Mouse (Mus musculus) heart, postnatal 14 days (tissue): ENCODE measurements around the gene Man2a1. TPM values are rescaled to one million over a fixed set of nuclear protein-coding genes. Genes with fewer than 3 reads are reported as not detected.

Experiments used
- DNase-seq, 2 experiments: peaks; one replicate each; pipeline ENCODE4 v3.0.0; 2021 to 2022
- intact Hi-C: fragments of 180-260 bp; cut with DNase I; formaldehyde crosslinking; loops from one replicate; pipeline ENCODE4 v1.15.1; 2025
- total RNA-seq, 2 experiments: library from RNA; stranded (reverse); gene quantifications; 2 replicates each; pipeline ENCODE4 v1.2.3; 2021

The Man2a1 gene
- total RNA-seq, 2 experiments from 2014 or later, result 25.9 to 28.2 TPM

DNA sequence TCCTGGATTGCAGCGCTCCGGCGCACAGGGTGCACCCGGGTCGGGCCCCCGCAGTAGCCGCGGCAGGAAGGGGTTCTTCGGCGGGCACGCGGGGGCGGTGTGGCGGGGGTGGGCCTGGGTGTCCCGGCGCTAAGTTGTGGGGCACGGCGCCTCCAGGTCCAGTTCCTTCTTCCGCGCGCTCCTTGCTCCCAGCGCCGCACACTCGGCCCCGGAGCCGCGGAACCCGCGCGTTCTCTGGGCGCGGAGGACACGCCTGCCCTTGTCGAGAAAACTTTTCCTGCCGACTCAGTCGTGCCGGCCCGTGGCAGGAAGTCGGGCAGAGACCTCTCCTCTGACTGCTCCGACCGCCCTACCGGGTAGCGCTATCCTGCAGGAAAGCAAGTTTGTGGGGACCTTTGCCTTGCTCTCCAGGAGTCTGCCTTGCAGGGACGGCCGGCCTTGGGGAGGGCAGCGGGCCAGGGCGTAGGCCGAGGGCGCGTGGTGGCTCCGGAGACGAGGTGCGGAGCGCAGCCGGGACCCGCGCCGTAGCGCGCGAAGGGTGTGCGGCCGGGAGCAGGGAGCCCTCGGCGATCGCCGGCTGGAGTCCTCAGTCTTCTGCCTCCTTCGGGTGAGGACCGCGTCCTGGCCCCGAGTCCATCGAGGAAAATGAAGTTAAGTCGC is 685 bp downstream of the Man2a1 start:
- peak; percentile 75 to 78 for DNase-seq
- intact Hi-C loops, result loop anchor here (5.0 to 10.0 kb wide), 4 partner anchors 76 to 739 kb away; partner anchors contain the start of genes A930002H24Rik, Fer and Pja2

DNA sequence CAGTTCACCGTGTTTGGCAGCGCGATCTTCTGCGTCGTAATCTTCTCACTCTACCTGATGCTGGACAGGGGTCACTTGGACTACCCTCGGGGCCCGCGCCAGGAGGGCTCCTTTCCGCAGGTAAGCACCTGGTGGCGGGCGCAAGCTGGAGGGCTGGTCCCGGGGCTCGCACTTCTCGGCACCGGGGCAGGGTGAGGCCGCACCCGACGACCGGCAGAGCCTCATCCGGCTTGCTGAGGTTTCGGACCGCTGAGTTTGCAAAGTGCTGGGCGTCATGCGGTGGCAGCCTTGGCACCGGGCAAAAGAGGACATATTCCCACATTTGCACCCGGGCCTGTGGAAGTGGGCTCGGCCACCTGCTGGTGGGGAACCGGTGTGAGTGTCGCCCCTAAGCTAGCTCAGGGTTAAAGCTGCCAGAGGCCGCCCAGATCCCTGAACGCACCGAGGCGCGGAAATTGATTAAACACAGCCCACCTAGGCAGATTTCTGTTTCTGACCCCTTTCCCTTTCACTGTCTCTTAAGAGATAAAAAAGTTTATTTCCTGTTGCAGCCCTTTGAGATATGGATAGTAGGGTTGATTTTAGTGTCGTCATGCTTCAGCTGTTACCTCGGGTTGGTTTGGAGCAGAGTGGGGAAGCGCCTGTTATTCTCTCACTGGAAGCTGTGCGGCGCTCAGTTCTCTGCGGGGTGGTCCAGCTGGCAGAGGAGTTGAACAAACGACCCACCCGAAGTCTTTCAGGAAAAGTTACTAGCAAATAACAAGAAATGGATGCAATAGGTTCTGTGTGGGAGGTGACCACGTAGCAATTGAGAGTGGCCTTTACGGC is 1.4 kb downstream of the Man2a1 start:
- intact Hi-C loops, result loop anchor here (5.0 to 10.0 kb wide), 4 partner anchors 75 to 740 kb away; partner anchors contain the start of genes A930002H24Rik, Fer and Pja2
- peak; percentile 62 to 68 for DNase-seq

DNA sequence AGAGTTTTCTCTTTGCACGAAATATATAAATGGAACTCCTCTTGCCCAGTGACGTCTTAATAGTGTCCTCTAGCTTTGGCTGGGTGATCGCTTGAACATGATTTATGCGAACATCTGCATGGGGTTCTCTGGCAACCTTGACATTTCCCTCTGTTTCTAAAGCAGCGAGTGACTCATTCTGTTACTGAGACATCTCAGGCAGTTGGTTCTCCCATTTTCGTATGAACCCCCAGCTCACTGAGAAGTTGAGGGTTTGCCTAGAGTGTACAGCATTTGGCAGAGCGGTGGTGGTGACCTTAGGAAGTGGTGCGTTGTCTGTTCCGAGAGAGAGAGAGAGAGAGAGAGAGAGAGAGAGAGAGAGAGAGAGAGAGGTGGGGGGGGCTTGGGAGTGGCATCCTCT is 2.6 kb downstream of the Man2a1 start:
- intact Hi-C loops, result loop anchor here (5.0 to 10.0 kb wide), 4 partner anchors 74 to 741 kb away; partner anchors contain the start of genes A930002H24Rik, Fer and Pja2
- no peak for DNase-seq

DNA sequence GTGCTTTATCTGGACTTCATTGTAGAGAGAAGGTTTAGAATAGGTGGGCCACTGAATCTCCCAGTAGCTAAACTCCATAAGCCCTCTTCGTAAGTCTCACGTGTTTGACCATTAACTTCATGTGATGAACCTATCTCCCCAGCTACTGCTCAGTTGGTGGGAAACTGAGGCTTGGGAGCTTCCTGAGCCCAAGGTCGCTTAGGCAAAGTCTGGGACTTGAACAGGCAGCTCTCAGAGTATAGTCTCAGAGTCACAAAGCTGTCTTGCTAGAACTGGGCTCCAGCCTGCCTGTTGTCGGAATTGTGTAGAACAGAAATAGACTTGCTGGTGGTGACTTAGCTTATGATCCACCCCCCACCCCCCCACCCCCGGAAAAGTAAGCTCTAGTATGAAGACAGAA is 3.0 kb downstream of the Man2a1 start:
- DNase-seq, result no peak
- intact Hi-C loops, result loop anchor here (5.0 to 10.0 kb wide), 4 partner anchors 74 to 741 kb away; partner anchors contain the start of genes A930002H24Rik, Fer and Pja2

DNA sequence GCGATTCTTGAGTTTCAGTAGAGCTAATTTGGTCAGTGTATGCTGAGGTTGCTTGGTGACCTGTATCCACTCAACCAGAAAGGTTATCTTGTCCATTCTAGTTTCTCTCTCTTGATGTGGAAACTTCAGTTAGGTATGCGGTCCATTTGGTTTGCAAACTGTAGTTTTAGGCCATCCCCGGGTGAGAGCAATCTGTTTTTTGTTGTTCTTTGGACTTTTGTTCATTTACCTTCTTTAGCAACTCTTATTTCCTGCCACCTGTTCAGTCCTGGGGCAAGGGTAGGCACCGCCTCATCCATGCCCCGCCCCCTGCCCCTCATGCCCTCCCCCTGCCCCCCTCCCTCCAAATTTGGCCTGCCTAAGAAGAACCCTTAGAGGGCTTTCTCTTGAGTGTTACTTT is 3.6 kb downstream of the Man2a1 start:
- intact Hi-C loops, result loop anchor here (5.0 to 10.0 kb wide), 4 partner anchors 73 to 742 kb away; partner anchors contain the start of genes A930002H24Rik, Fer and Pja2
- DNase-seq, result no peak

DNA sequence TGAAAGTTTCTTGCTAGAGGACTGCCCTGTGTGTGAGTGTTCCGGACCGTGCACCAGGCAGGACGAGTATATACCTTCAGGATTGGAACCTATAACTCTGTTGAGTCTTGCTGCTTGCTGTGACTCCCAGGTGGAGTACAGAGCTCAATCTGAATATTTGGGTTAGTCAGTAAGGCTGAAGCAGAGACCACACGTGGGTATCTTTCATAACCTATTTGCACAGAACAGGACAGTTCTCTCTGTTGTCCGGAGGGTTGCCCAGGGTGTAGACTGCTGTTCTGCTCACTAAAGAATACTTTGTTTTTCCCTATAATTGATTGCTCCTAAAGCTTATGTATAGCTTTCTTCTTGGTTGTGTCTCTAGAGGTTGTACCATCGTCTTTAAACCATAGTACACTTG is 7.7 kb downstream of the Man2a1 start:
- intact Hi-C loops, result loop anchor here (10.0 kb wide), 1 partner anchor 273 kb away; the partner anchor contains the start of gene Pja2
- no peak for DNase-seq

DNA sequence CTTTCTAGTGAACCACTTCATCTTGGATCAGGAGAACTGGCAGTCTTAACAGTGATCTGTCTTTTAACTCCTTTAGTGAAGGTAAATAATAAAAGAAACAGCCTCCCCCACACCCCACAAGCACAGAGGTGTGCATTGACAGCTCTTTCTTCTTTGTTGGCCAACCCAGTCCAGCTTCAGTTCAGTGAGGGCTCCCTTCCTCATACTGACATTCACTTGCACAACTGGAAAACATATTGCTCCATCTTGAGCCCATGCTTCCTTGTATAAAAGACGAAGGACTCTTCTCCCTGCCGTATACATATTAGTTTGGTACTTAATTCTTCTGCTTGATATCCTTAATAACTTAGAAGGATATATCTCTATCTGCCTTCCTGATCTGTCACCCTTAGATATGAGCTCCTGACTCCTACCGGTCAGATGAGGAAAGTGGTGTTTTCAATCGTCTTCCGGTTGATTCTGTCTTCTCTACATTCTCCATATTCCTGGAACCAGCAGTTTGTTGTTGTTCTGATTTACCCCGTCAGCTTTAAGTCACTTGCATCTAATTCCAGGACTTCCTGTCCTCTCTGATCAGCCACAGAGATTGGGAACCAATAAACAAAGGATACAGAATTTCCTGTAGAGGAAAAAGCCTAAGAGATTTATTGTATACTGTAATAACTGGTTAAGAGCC is 8.5 kb downstream of the Man2a1 start:
- intact Hi-C loops, result loop anchor here (10.0 kb wide), 1 partner anchor 274 kb away; the partner anchor contains the start of gene Pja2
- no peak for DNase-seq

DNA sequence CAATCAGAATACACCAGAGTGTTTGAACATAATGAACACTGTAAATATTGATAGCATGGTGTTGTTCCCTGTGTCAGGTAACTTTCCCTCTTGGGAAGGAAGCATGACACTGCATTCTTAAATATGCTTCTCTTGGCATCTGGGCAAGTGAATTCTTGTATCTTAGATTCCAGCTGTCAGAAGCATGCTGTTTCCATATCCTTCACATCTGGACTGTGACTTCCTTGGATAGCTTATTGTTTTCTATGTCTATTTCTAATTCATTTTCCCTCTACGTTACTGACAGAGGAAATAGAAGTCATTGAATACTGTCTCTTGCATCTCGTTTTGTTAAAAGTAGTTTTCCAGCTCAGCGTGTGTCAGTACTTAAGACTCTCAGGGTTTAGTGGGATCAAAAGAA is 9.2 kb downstream of the Man2a1 start:
- DNase-seq, result no peak
- intact Hi-C loops, result loop anchor here (10.0 kb wide), 1 partner anchor 275 kb away; the partner anchor contains the start of gene Pja2

DNA sequence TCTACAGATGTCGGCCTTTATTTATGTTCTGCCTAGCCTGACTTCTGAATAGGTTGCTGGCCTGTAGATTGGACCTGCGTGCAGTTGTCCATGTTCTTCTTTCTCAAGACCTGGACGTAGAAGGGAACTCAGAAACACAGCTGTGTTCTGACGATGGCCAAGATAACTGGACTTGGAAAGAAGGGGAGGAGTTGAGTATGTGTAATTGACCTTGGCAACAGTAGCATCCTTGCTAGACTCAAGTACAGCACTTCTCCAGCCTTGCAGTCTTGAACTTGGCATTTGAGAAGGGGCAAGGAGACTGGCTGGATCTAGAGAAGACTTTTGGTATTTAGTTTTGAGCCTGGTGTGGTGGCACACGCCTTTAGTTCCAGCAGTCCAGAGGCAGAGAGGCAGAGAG is 10.9 kb downstream of the Man2a1 start:
- no peak for DNase-seq
- intact Hi-C loops, result no loop called here

DNA sequence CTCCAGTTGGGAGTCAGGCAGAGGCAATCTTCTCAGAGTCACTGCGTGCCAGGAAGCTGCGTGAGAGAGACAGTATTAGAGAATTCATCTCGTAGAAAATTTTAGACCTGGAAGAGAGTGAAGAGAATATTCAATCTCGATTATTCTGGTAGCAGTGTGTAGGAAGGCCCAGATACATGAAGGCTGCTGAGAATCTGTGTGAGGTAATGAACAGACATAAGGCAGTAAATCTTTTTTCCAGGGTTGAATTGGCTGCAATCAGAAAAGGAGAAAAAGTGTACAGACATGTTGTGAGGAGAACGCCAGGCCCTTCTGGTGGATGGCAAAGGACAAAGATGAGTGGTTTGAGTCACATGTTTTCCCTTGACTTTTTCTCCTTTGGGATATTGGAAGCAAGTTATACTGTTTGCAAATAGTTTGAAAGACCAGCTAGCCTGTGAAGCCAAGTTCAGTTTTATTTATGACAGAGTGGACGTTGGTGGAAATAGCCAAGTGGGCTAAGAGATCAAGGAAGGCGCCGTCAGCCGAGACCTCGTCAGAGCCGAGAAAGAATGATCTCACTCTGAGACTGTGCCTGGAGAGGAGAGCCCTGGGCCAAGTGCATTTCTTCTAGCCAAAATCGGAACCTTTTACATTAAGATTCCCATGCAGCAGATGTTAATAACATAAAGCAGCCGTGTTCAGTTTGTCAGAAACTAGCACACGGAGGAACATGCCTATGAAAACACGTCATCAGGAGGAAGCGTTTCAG is 11.8 kb downstream of the Man2a1 start:
- peak; percentile 36 to 53 for DNase-seq
- intact Hi-C loops, result no loop called here

DNA sequence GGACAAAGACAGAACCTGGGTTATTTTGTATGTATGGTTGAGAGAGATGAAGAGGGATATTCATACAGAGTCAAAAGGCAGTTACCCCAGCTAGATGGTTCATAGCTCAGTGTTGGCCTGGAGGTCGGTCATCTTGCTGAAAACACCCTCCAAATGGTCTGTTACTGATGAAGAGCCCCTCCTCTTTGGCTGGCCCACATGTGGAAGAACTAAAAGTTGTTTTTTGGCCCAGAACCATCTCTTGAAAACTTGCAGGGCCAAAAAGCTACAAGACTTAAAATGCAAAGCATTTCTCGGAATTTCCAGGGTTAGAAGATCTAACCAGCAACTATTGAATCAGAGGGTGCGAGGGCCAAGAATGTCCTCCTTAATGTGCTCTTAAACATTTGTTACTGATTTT is 12.4 kb downstream of the Man2a1 start:
- no peak for DNase-seq
- intact Hi-C loops, result no loop called here

DNA sequence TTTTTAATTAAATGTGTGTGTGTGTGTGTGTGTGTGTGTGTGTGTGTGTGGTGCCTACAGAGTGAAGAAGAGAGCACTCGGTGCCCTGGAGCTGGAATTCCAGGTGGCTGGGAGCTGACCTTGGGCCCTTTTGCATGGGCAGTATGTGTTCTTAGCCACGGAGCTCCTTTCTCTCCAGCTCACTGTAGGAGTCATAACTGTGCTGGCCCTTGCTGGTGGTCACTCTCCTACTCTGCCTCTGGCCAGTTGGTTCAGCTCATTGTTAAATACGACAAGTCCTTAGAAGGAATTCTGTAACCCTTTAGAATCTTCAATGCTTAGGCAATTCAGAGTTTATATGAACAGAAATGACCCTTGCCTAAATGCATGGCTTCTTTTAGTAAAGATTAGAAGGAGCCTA is 12.8 kb downstream of the Man2a1 start:
- intact Hi-C loops, result no loop called here
- DNase-seq, result no peak

DNA sequence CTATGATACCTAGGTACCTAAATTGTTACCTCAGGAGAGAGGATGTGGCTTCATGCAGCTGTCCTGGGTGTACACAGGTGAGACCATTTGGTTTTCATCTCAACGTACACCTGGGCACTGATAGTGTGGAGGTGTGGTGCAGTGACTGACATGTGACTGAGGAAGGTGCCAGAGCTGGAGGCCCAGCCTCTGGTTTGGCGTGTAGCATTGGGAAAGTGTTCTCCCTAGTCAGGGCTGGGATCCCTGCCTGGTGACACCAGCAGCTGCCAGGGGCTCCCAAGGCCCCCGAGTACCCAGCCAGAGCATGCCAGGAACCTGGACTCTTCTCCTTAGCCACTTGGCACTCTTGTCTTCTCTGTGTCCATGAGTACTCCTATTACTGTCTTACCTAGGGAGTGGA is 14.3 kb downstream of the Man2a1 start:
- intact Hi-C loops, result loop anchor here (5.0 kb wide), 1 partner anchor 127 kb away; no protein-coding TSS in a partner anchor
- DNase-seq, result no peak

DNA sequence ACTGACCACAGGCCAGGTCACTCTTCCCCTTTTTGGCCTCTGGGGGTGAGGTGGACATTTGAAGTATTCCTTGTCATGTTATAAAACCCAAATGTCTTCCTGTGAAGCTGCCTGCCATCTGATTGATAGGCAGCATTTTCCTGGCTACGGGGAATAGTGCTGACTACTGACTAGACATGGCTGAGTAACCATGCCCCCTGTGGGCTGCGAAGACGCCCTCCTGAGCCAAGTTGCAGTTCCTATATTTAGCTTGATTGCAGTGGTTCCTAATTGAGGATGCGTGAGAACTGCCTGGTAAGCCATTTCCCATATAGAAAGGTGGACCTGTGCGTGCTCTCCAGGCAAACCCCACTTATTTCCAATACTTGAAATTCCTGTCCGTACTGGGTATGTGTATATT is 14.9 kb downstream of the Man2a1 start:
- no peak for DNase-seq
- intact Hi-C loops, result loop anchor here (5.0 kb wide), 1 partner anchor 127 kb away; no protein-coding TSS in a partner anchor

DNA sequence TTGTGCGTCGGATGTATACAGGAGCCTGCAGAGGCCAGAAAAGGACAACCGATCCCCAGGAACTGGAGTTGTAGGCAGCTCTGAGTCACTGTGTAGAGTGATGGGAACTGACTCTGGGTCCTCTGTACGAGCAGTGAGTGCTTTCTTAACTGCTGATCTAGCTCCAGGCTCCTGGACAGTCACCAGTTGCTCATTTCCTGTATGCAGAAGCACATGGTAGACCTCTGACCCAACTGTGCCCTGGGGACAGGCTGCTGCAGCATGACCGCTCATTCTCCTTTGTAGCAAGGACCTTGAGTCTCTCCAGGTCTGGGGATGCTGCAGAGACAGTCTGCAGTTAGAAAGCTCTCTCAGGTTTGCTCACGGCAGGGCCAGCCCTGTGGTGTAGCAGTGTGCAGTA is 15.7 kb downstream of the Man2a1 start:
- intact Hi-C loops, result loop anchor here (5.0 kb wide), 1 partner anchor 126 kb away; no protein-coding TSS in a partner anchor
- no peak for DNase-seq

DNA sequence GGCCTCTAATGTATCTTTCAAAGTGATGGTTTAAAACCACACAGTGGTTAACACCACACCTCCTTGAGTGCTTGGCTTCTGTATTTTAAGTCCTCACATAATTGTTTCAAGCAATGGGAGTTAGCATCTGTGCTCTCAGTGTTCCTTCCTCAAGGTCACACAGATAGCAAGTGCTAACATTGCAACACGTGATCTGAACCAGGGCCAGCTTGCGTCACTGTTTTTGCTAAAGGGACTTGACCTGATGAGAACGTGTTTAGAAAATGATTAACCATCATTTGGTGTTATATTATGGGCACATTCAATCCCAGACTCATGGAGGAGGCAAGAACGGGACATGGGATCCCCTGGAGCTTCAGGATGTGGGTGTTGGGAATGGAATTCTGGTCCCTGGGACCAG is 17.3 kb downstream of the Man2a1 start:
- peak; percentile 52 to 64 for DNase-seq
- intact Hi-C loops, result loop anchor here (5.0 kb wide), 1 partner anchor 124 kb away; no protein-coding TSS in a partner anchor

DNA sequence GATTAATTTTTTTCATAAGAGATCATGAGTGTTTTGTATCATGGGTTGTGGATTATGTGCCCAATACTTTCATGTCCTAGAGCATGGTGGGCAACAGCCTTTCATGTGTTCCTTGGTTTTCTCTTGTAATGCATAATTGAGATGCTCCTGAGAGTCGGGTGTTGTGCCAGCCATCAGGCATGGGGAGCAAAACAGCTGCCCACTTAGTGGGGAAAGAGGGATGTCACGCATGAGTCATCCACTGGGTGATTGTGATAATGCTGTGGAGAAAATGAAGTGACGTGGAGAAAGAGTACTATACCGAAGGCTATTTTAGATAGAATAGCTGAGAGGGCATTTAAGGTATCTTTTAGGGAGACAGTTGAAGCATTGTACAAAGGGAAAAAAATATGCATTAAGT is 18.5 kb downstream of the Man2a1 start:
- intact Hi-C loops, result loop anchor here (5.0 kb wide), 1 partner anchor 123 kb away; no protein-coding TSS in a partner anchor
- no peak for DNase-seq

DNA sequence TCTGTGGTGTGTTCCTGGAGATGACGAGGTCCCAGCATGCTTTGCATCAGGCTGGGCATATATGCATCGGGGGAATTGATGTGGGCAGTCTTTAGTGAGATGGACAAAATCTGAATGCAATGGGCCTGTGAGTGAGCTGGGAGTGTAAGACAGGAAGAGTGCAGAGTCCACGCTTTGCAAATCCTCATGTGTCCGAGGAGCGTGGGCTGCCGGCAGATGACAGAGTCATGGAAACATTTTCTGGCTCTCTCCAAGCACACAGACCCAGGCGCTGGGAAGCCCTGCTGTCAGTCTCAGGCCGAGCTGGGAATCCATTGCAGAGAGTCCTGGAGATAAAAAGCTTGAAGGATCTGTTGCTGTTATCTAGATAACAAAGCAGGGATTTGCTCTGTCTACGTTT is 19.6 kb downstream of the Man2a1 start:
- intact Hi-C loops, result no loop called here
- no peak for DNase-seq

DNA sequence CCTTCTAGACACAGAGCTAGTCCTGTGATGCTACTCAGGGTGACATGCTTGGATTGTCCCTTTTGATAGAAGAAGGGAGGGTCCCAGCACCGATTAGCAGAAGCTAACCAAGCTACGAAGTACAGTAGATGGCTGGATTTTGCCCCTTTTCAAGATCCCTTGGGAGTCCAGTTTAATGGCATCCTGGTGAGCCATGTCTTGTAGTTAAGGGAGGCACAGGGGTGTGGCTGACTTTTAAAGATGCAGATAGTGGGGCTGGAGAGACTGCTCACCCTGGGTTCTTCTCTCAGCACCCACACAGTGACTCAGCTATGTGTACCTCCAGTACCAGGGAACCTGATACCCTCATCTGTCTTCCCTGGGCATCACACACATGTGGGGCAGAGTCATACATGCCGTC is 20.1 kb downstream of the Man2a1 start:
- intact Hi-C loops, result no loop called here
- no peak for DNase-seq

DNA sequence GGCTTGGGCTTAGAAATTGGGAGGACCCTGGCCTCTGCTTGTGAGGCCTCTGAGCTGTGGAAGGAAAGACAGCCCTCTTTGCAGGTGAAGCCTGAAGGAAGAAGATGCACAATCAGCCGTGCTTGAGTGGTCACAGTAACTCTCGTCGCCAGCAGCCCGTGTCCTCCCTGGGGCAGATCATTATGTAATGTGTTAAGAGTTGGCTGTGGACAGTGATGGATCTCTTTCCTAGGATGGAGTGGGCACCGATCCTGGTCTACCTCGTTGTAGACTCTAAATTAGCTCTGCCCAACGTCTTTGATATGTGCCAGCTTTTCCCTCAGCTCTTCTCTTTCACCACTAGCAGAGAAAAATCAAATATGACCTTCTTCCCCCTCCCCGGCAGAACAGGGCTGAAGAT is 20.7 kb downstream of the Man2a1 start:
- DNase-seq, result no peak
- intact Hi-C loops, result no loop called here
